Mouse (Mus musculus) gastrocnemius, postnatal 14 days (tissue): ENCODE results near the gene Abca8b. TPM values are rescaled to one million over a fixed set of nuclear protein-coding genes. Genes with fewer than 3 reads are reported as not detected.
"Not testable (repeated sequence)": the region's sequence is repeated elsewhere in the genome, so short reads cannot be mapped to it uniquely, and the experiment has no call there.

ENCODE experiments used
- DNase-seq: peaks from one replicate; pipeline ENCODE4 v3.0.0; 2021; ENCODE audit warnings: mixed read lengths
- intact Hi-C: fragments of 180-260 bp; cut with DNase I; formaldehyde crosslinking; loops from one replicate; pipeline ENCODE4 v1.15.1; 2025; ENCODE audit warnings: low total_unique reads
- long read RNA-seq, 2 experiments: library from polyadenylated mRNA; stranded (forward); transcript quantifications; one replicate each; pipeline ENCODE4 v2.0.0; 2021
- total RNA-seq, 2 experiments: library from RNA; stranded (reverse); gene quantifications; 2 replicates each; pipeline ENCODE4 v1.2.3; 2021

Abca8b gene
- 10 to 100 TPM in 1 of 2 experiments, 1 to 10 TPM in 1; 8.3 to 10.1 TPM for total RNA-seq
- long read RNA-seq, experiment 1, partial matches to known transcripts, result 1 of 1 reads
- long read RNA-seq, experiment 1, other reads (novel, unspliced or antisense), result 0 of 1 reads
- long read RNA-seq, experiment 2, partial matches to known transcripts, result 1 of 1 reads
- long read RNA-seq, experiment 2, other reads (novel, unspliced or antisense), result 0 of 1 reads

GRCm38 (mm10) chr11:109995624-109996023 lies at the start of gene Abca8b:
Gene Abca8b (minus strand): TSS chr11:109995845.
- peak; percentile 89 for DNase-seq
- intact Hi-C loops, result no loop called here

- DNase-seq, result no peak
- intact Hi-C loops, result no loop called here
Measured at GRCm38 (mm10) chr11:110037795-110038194, 42.1 kb upstream of the Abca8b start.

GRCm38 (mm10) chr11:110028913-110029695 lies 33.5 kb upstream of the Abca8b start:
- peak; percentile 36 for DNase-seq
- intact Hi-C loops, result no loop called here

GRCm38 (mm10) chr11:110010836-110011546 lies 15.3 kb upstream of the Abca8b start:
- intact Hi-C loops, result no loop called here
- DNase-seq, result no peak

- intact Hi-C loops, result no loop called here
- DNase-seq, result peak; percentile 7
Measured at GRCm38 (mm10) chr11:109995013-109995412, 632 bp downstream of the Abca8b start.

GRCm38 (mm10) chr11:109994014-109994413 lies 1.6 kb downstream of the Abca8b start:
- intact Hi-C loops, result no loop called here

GRCm38 (mm10) chr11:109991270-109991669 lies 4.4 kb downstream of the Abca8b start:
- DNase-seq, result no peak
- intact Hi-C loops, result no loop called here

More at GRCm38 (mm10) chr11:109994014-109994413, 1.6 kb downstream of the Abca8b start:
- DNase-seq, result no peak

GRCm38 (mm10) chr11:109990256-109990655 lies 5.4 kb downstream of the Abca8b start:
- intact Hi-C loops, result no loop called here
- no peak for DNase-seq

- DNase-seq, result no peak
Measured at GRCm38 (mm10) chr11:109988164-109988563, 7.5 kb downstream of the Abca8b start.

GRCm38 (mm10) chr11:109987460-109988072 lies 8.1 kb downstream of the Abca8b start:
- intact Hi-C loops, DNase-seq: not testable (repeated sequence)

More at GRCm38 (mm10) chr11:109988164-109988563, 7.5 kb downstream of the Abca8b start:
- intact Hi-C loops, result no loop called here

GRCm38 (mm10) chr11:109981872-109982271 lies 13.8 kb downstream of the Abca8b start:
- intact Hi-C loops, result no loop called here
- DNase-seq, result no peak

- intact Hi-C loops, result no loop called here
- DNase-seq, result no peak
Measured at GRCm38 (mm10) chr11:109970521-109970920, 25.1 kb downstream of the Abca8b start.

- no peak for DNase-seq
- intact Hi-C loops, result no loop called here
Measured at GRCm38 (mm10) chr11:109961495-109962492, 33.9 kb downstream of the Abca8b start.

GRCm38 (mm10) chr11:109955185-109955584 lies 40.5 kb downstream of the Abca8b start:
- intact Hi-C loops, result no loop called here
- no peak for DNase-seq

- no peak for DNase-seq
- intact Hi-C loops, result no loop called here
Measured at GRCm38 (mm10) chr11:109936915-109937314, 58.7 kb downstream of the Abca8b start.

- intact Hi-C loops, DNase-seq: not testable (repeated sequence)
Measured at GRCm38 (mm10) chr11:109933207-109933606, 62.4 kb downstream of the Abca8b start.

- intact Hi-C loops, result no loop called here
- no peak for DNase-seq
Measured at GRCm38 (mm10) chr11:109928489-109928888, 67.2 kb downstream of the Abca8b start.
